Mouse (Mus musculus) hindbrain, embryonic 14.5 days (tissue): ENCODE measurements at regions not wholly inside any gene's neighbourhood (a gene's known extent, or its start where the extent isn't known, plus 50 kb on each side); places are given as distances from the start of the nearest gene placed in this dataset.
A peak's percentile ranks its signal among the peaks of the same experiment; 100 is the strongest.

Experiments used
- ATAC-seq: fragments of 200-750 bp; cut with Nextera tagmentation; 2 replicates; pipeline ENCODE4 v1.8.0; 2017; ENCODE audit warnings: moderate number of reproducible peaks, mild to moderate bottlenecking, moderate TSS enrichment, moderate library complexity; ENCODE audit not compliant: low FRiP score
- DNase-seq: peaks from one replicate; pipeline ENCODE4 v3.0.0-alpha.2; 2015; ENCODE audit warnings: low spot score
- H3K27ac ChIP-seq: fragments of 300-500 bp; sonication (generic); 2 replicates; pipeline ENCODE4 v1.5.1; 2014; ENCODE audit warnings: mild to moderate bottlenecking, moderate library complexity
- H3K27me3 ChIP-seq: fragments of 300-500 bp; sonication (generic); 2 replicates; pipeline ENCODE4 v1.6.1; 2014; ENCODE audit warnings: mild to moderate bottlenecking, low read length, mixed read lengths; ENCODE audit not compliant: control insufficient read depth, insufficient read depth
- H3K36me3 ChIP-seq: fragments of 300-500 bp; sonication (generic); replicated peaks from 2 replicates; pipeline ENCODE4 v1.6.1; 2014; ENCODE audit not compliant: control insufficient read depth, insufficient read depth
- H3K4me1 ChIP-seq: fragments of 300-500 bp; sonication (generic); replicated peaks from 2 replicates; pipeline ENCODE4 v1.6.1; 2014; ENCODE audit warnings: antibody characterized with exemption, low read length, mixed read lengths; ENCODE audit not compliant: control insufficient read depth, insufficient read depth
- H3K4me2 ChIP-seq: fragments of 300-500 bp; sonication (generic); replicated peaks from 2 replicates; pipeline ENCODE4 v1.6.1; 2014; ENCODE audit warnings: mild to moderate bottlenecking, moderate library complexity
- H3K4me3 ChIP-seq: fragments of 300-500 bp; sonication (generic); replicated peaks from 2 replicates; pipeline ENCODE4 v1.5.1; 2014; ENCODE audit warnings: mild to moderate bottlenecking, low read length
- H3K9ac ChIP-seq: fragments of 300-500 bp; sonication (generic); 2 replicates; pipeline ENCODE4 v1.6.1; 2014
- H3K9me3 ChIP-seq: fragments of 300-500 bp; sonication (generic); 2 replicates; pipeline ENCODE4 v1.6.1; 2016; ENCODE audit warnings: low read length; ENCODE audit not compliant: control insufficient read depth
- WGBS: fragments of 180-500 bp; shearing (Covaris S2); extraction: QIAGEN DNeasy Blood & Tissue Kit; methylation state at CpG from one replicate; pipeline ENCODE4 v1.1.7; 2014; 5-methylcytosine and 5-hydroxymethylcytosine counted together

GRCm38 (mm10) chr1:137297780-137298569, 337.7 kb upstream of the Nr5a2 start:
- DNase-seq = no peak
- Histone ChIP-seq H3K4me1 (no peaks in the 10 kb centered on the region), H3K27me3 (no peaks in the 10 kb centered on the region), H3K9me3 (no peaks in the 10 kb centered on the region), H3K27ac (no peak overlapping the region), H3K9ac (no peak overlapping the region), H3K4me2 (no peak overlapping the region), H3K36me3 (no peaks in the 10 kb centered on the region), H3K4me3 (no peak overlapping the region)
- WGBS = 57% methylated on average over 10 of the region's 10 CpGs
- ATAC-seq = no peak

- no peak overlapping the region for H3K9ac ChIP-seq
- WGBS = 81% methylated on average over 9 of the region's 9 CpGs
Measured at GRCm38 (mm10) chr1:137289456-137289855, 329.2 kb upstream of the Nr5a2 start.

GRCm38 (mm10) chr1:137283291-137283690, 323.0 kb upstream of the Nr5a2 start:
- DNase-seq (no peak), ATAC-seq (no peak)
- H3K9me3 ChIP-seq = no peaks in the 10 kb centered on the region
- H3K4me1 ChIP-seq = no peaks in the 10 kb centered on the region
- no peaks in the 10 kb centered on the region for H3K27me3 ChIP-seq
- H3K27ac ChIP-seq = no peak overlapping the region
- no peak overlapping the region for H3K9ac ChIP-seq
- H3K4me3 ChIP-seq = no peak overlapping the region
- H3K36me3 ChIP-seq = no peaks in the 10 kb centered on the region
- H3K4me2 ChIP-seq = no peak overlapping the region
- WGBS = 79% methylated on average over 5 of the region's 5 CpGs

More at GRCm38 (mm10) chr1:137289456-137289855, 329.2 kb upstream of the Nr5a2 start:
- Histone ChIP-seq H3K4me1 (no peaks in the 10 kb centered on the region), H3K4me3 (no peak overlapping the region), H3K36me3 (no peaks in the 10 kb centered on the region), H3K27ac (no peak overlapping the region), H3K9me3 (no peaks in the 10 kb centered on the region), H3K4me2 (no peak overlapping the region), H3K27me3 (no peaks in the 10 kb centered on the region)
- DNase-seq (no peak), ATAC-seq (no peak)

- DNase-seq = no peak
- no peaks in the 10 kb centered on the region for H3K27me3 ChIP-seq
- H3K4me3 ChIP-seq = no peak overlapping the region
- H3K27ac ChIP-seq = no peak overlapping the region
- no peaks in the 10 kb centered on the region for H3K4me1 ChIP-seq
- no peaks in the 10 kb centered on the region for H3K9me3 ChIP-seq
- no peak overlapping the region for H3K9ac ChIP-seq
- 81% methylated on average over 5 of the region's 5 CpGs for WGBS
- H3K4me2 ChIP-seq = no peak overlapping the region
- ATAC-seq = no peak
- no peaks in the 10 kb centered on the region for H3K36me3 ChIP-seq
Measured at GRCm38 (mm10) chr1:137282457-137282856, 322.2 kb upstream of the Nr5a2 start.

- 69% methylated on average over 10 of the region's 10 CpGs for WGBS
- Histone ChIP-seq H3K4me1 (no peaks in the 10 kb centered on the region), H3K4me3 (no peak overlapping the region), H3K36me3 (no peaks in the 10 kb centered on the region), H3K27ac (no peak overlapping the region), H3K4me2 (no peak overlapping the region), H3K9me3 (no peaks in the 10 kb centered on the region), H3K27me3 (no peaks in the 10 kb centered on the region), H3K9ac (no peak overlapping the region)
- no peak for ATAC-seq
- no peak for DNase-seq
Measured at GRCm38 (mm10) chr1:137280391-137281386, 320.4 kb upstream of the Nr5a2 start.

GRCm38 (mm10) chr1:137279981-137280380, 319.7 kb upstream of the Nr5a2 start:
- Histone ChIP-seq H3K27ac (no peak overlapping the region), H3K9ac (no peak overlapping the region), H3K4me3 (no peak overlapping the region), H3K36me3 (no peaks in the 10 kb centered on the region), H3K27me3 (no peaks in the 10 kb centered on the region), H3K4me1 (no peaks in the 10 kb centered on the region), H3K9me3 (no peaks in the 10 kb centered on the region), H3K4me2 (no peak overlapping the region)
- no peak for DNase-seq
- no peak for ATAC-seq
- WGBS = 94% methylated on average over 2 of the region's 2 CpGs

GRCm38 (mm10) chr1:137270659-137271612, 310.7 kb upstream of the Nr5a2 start:
- no peaks in the 10 kb centered on the region for H3K36me3 ChIP-seq
- H3K27ac ChIP-seq = no peak overlapping the region
- H3K4me1 ChIP-seq = no peaks in the 10 kb centered on the region
- ATAC-seq (no peak), DNase-seq (no peak)
- H3K27me3 ChIP-seq = no peaks in the 10 kb centered on the region
- H3K4me2 ChIP-seq = no peak overlapping the region
- no peak overlapping the region for H3K9ac ChIP-seq
- WGBS = 48% methylated on average over 9 of the region's 9 CpGs
- H3K9me3 ChIP-seq = no peaks in the 10 kb centered on the region
- no peak overlapping the region for H3K4me3 ChIP-seq

- ATAC-seq (no peak), DNase-seq (no peak)
- Histone ChIP-seq H3K36me3 (no peaks in the 10 kb centered on the region), H3K9me3 (no peaks in the 10 kb centered on the region), H3K27me3 (no peaks in the 10 kb centered on the region), H3K4me2 (peak overlapping the region; percentile 28; the same call in 1 of the 2 replicates), H3K4me1 (peaks cover 13% of the 10 kb centered on the region), H3K4me3 (no peak overlapping the region), H3K9ac (no peak overlapping the region), H3K27ac (no peak overlapping the region)
- 23% methylated on average over 1 of the region's 1 CpGs for WGBS
Measured at GRCm38 (mm10) chr1:137262806-137263370, 302.6 kb upstream of the Nr5a2 start.
